Mouse (Mus musculus) left cerebral cortex, adult 9 months (tissue): ENCODE results near the gene Olfr1192-ps1.
"Not testable (repeated sequence)": the region's sequence is repeated elsewhere in the genome, so short reads cannot be mapped to it uniquely, and the experiment has no call there.

Source experiments
- DNase-seq, 2 experiments: peaks; one replicate each; pipeline ENCODE4 v3.0.0; 2022; ENCODE audit warnings: low spot score in 2 of 2

Gene Olfr1192-ps1

DNA sequence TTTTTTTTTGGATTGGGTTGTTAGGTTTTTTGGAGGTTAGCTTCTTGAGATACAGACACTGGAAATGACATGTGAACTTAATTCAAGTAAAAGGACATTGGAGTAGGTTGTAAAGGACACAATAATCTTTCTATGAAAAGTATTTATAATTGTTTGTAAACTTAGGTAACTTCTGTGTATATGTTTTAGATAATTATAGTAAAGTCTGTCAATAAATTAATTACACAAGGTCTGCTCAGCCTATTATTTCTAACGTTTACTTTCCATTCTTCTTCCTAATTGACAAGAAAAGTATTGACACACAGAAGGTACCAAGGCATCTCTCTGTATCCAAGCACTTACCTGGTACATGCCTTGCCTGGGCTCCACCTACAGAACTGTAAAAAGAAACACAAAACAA lies at the start of gene Olfr1192-ps1:
Olfr1192-ps1 (plus strand) TSS at position 301 of the 400 bp plus-strand sequence.
- no peak for DNase-seq

DNA sequence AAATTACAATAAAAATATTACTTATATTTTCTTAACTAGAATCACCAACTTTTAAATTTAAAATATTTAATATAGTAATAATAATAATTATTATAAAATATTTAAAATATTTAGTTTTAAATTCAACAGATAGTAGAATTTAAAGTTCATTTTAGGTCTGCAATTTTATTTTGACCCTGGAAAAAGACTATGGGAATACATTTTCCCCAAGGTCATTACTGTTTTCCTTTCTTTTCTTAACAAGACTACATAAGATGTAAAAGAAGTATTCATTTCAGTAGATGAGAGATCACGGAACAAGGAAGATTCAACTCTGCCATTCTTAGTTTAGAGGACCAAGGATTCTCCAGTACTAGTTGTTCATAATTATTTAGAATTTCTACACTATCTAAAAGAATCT lies 8.1 kb upstream of the Olfr1192-ps1 start, which contains the start of gene Olfr1191-ps1:
Olfr1191-ps1 (plus strand) TSS at position 301 of the 400 bp plus-strand sequence.
- DNase-seq = not testable (repeated sequence)

DNA sequence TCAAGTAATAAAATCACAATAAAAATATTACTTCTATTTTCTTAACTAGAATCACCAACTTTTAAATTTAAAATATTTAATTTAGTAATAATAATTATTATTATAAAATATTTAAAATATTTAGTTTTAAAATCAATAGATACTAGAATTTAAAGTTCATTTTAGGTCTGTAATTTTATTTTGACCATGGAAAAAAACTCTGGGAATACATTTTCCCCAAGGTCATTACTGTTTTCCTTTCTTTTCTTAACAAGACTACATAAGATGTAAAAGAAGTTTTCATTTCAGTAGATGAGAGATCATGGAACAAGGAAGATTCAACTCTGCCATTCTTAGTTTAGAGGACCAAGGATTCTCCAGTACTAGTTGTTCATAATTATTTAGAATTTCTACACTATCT lies 27.0 kb downstream of the Olfr1192-ps1 start, which contains the start of gene Olfr1193:
Olfr1193 (plus strand) TSS at position 301 of the 400 bp plus-strand sequence.
- DNase-seq = not testable (repeated sequence)

DNA sequence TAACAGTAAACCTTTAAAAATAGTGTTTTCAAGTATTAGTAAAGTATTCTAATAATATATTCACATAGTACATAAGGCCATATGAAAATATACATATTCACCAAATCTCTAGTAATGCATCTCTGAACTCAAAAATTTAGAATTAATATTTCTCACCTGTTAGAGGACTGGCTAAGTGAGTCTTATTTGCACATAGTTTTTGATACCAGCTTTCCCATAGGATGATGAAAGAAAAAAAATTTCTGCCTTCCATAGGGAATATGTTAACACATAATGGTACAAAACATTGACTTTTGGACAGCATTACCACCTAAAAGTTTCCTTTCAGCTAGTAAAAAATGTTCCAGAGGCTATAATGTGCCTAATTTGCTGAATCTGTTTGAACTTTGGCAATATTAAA lies 40.8 kb downstream of the Olfr1192-ps1 start, which contains the start of gene Olfr1195:
Olfr1195 (minus strand) TSS at position 101 of the 400 bp plus-strand sequence.
- no peak for DNase-seq

DNA sequence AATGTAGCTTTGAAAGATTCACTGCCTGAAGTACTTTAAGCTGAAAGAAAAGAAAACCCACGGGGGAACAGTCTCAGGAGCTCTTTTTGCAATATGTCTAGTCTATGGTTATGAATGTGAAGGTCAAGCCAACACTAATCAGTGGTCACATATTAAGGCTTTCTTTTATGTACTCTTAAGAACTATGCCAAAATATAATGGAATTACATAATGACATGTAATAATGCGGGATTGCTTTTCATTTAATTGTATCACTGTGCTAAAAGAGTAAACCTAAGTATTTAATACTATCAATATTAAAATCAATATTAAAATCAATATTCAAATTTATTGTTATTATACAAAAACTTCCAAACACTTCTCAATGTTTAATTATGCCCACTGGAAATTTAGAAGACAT lies 56.2 kb downstream of the Olfr1192-ps1 start, which contains the start of gene Olfr1196:
Olfr1196 (minus strand) TSS at position 101 of the 400 bp plus-strand sequence.
- no peak for DNase-seq
